Mouse (Mus musculus) G1E (cell line): Measurements from ENCODE around the gene Ripk3.

Experiments
- CTCF ChIP-seq: IDR thresholded peaks from 2 replicates; pipeline ENCODE4 v1.5.1; 2012; ENCODE audit warnings: low read depth, low read length, inconsistent platforms, mixed read lengths
- POLR2AphosphoS5 ChIP-seq: IDR thresholded peaks from 2 replicates; pipeline ENCODE4 v1.6.1; 2012; ENCODE audit warnings: low read depth, low read length, inconsistent platforms; ENCODE audit not compliant: insufficient replicate concordance

DNA sequence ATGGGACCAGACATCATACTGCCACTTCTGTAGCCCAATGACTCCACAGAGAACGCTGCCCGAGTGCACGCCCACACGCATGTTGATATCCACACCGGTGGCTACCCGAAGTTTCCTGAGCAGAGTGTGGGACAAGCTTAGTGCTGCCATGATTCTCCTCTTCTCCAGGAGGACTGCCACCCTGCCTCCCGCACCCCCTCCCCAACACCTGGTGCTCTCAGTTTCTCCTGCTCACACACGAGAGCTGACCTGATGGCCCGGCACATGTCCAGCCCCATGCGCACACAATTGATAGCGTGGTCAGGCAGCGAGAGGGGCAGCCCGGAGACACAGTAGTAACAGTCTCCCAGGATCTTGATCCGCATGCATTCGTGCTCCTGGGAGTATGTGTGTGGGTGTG lies 10.0 kb downstream of the Ripk3 start:
- TF ChIP-seq CTCF (no peak), POLR2AphosphoS5 (no peak)
